Mouse (Mus musculus) heart, postnatal 10 days (tissue): ENCODE measurements at regions not wholly inside any gene's neighbourhood (a gene's known extent, or its start where the extent isn't known, plus 50 kb on each side); places are given as distances from the start of the nearest gene placed in this dataset.

Experiments
- DNase-seq, 2 experiments: peaks; one replicate each; pipeline ENCODE4 v3.0.0; 2021
- intact Hi-C: fragments of 180-260 bp; cut with DNase I; formaldehyde crosslinking; loops from one replicate; pipeline ENCODE4 v1.15.1; 2025

GRCm38 (mm10) chr12:56275556-56276242 is 70.0 kb downstream of the Mbip start:
- DNase-seq = no peak
- intact Hi-C loops = no loop called here

- intact Hi-C loops = no loop called here
- no peak for DNase-seq
Measured at GRCm38 (mm10) chr12:56265049-56265448, 80.6 kb downstream of the Mbip start.

GRCm38 (mm10) chr12:56261471-56261870 is 84.2 kb downstream of the Mbip start:
- no peak for DNase-seq
- intact Hi-C loops = no loop called here

GRCm38 (mm10) chr12:56258401-56259050 is 87.2 kb downstream of the Mbip start:
- DNase-seq = no peak
- intact Hi-C loops = no loop called here

- intact Hi-C loops = no loop called here
Measured at GRCm38 (mm10) chr12:56256243-56256881, 89.3 kb downstream of the Mbip start.

GRCm38 (mm10) chr12:56252612-56253444 is 92.9 kb downstream of the Mbip start:
- DNase-seq = no peak
- intact Hi-C loops = no loop called here

More at GRCm38 (mm10) chr12:56256243-56256881, 89.3 kb downstream of the Mbip start:
- no peak for DNase-seq

GRCm38 (mm10) chr12:56250262-56250661 is 95.4 kb downstream of the Mbip start:
- no peak for DNase-seq
- intact Hi-C loops = no loop called here

GRCm38 (mm10) chr12:56246406-56246805 is 99.3 kb downstream of the Mbip start:
- intact Hi-C loops = loop anchor here (10.0 kb wide), 2 partner anchors 158 to 288 kb away; partner anchors contain the start of gene Nkx2-1
- no peak for DNase-seq

- intact Hi-C loops = loop anchor here (10.0 kb wide), 2 partner anchors 162 to 292 kb away; partner anchors contain the start of gene Nkx2-1
- DNase-seq = no peak
Measured at GRCm38 (mm10) chr12:56242803-56243202, 102.9 kb downstream of the Mbip start.

GRCm38 (mm10) chr12:56241735-56242134 is 104.0 kb downstream of the Mbip start:
- peak; percentile 13 to 39 for DNase-seq

GRCm38 (mm10) chr12:56240206-56240605 is 105.5 kb downstream of the Mbip start:
- intact Hi-C loops = loop anchor here (10.0 kb wide), 2 partner anchors 165 to 295 kb away; partner anchors contain the start of gene Nkx2-1
- no peak for DNase-seq

More at GRCm38 (mm10) chr12:56241735-56242134, 104.0 kb downstream of the Mbip start:
- intact Hi-C loops = loop anchor here (10.0 kb wide), 2 partner anchors 163 to 293 kb away; partner anchors contain the start of gene Nkx2-1

GRCm38 (mm10) chr12:56234571-56234970 is 111.1 kb downstream of the Mbip start:
- DNase-seq = no peak
- intact Hi-C loops = no loop called here

- DNase-seq = no peak
- intact Hi-C loops = no loop called here
Measured at GRCm38 (mm10) chr12:56233209-56233608, 112.5 kb downstream of the Mbip start.

- no peak for DNase-seq
- intact Hi-C loops = no loop called here
Measured at GRCm38 (mm10) chr12:56224142-56224895, 121.4 kb downstream of the Mbip start.

- intact Hi-C loops = no loop called here
- no peak for DNase-seq
Measured at GRCm38 (mm10) chr12:56193524-56193923, 152.2 kb downstream of the Mbip start.

- intact Hi-C loops = no loop called here
- DNase-seq = no peak
Measured at GRCm38 (mm10) chr12:56189562-56189961, 156.1 kb downstream of the Mbip start.

GRCm38 (mm10) chr12:56160736-56161135 is 185.0 kb downstream of the Mbip start:
- intact Hi-C loops = no loop called here
- no peak for DNase-seq

- intact Hi-C loops = no loop called here
Measured at GRCm38 (mm10) chr12:56144359-56144758, 201.3 kb downstream of the Mbip start.

GRCm38 (mm10) chr12:56143789-56144188 is 201.9 kb downstream of the Mbip start:
- intact Hi-C loops = no loop called here

More at GRCm38 (mm10) chr12:56144359-56144758, 201.3 kb downstream of the Mbip start:
- DNase-seq = no peak

GRCm38 (mm10) chr12:56114446-56114845 is 231.2 kb downstream of the Mbip start:
- DNase-seq = no peak
- intact Hi-C loops = no loop called here

More at GRCm38 (mm10) chr12:56143789-56144188, 201.9 kb downstream of the Mbip start:
- DNase-seq = no peak
